Comparison of ENCODE assay signal across 7 mouse cellular contexts in the genomic region with DNA sequence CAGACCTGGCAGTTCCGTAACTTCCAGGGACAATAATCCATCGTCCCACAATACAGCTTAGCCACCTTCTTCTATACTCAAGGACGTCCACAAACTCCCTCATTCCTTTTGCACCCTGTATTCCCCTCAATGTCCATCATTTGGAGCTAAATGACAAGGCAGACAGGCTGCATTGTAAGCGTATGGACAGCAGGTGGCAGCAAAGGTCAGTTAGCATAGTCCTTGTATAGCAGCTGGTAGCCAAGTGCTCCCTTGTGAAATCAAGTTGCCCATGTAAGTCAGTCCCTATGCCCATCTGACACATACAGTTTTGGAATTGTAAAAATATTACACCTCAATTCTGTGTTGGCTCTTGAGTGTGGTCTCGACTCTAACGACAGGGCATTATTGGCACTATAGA. TPM values are rescaled to one million over a fixed set of nuclear protein-coding genes. Genes with fewer than 3 reads are reported as not detected.
DNase-seq lines count a peak whose midpoint lies in the region; ATAC-seq and TF ChIP-seq lines count a peak whose summit lies in the region.

No protein-coding gene starts in this region.

- peak; percentile 95 for TF ChIP-seq CTCF in lung, embryonic 14.5 days (IDR thresholded peaks at IDR 0.05; ENCODE audit: low read depth)

- no peaks in the 10 kb centered on the region for H3K36me3 ChIP-seq in lung, embryonic 14.5 days (ENCODE audit: insufficient read depth)

- no peak overlapping the region for H3K4me3 ChIP-seq in lung, embryonic 14.5 days (ENCODE audit: low read depth, low read length)

- H3K27me3 ChIP-seq in lung, embryonic 14.5 days (ENCODE audit: insufficient read depth, low read length): no peaks in the 10 kb centered on the region

- 29% methylated on average over 6 of the region's 6 CpGs for WGBS in lung, embryonic 14.5 days

- ATAC-seq in lung, embryonic 14.5 days (ENCODE audit: insufficient read depth): no peak

- no peaks in the 10 kb centered on the region for H3K9me3 ChIP-seq in lung, embryonic 14.5 days (ENCODE audit: low read depth, low read length)

- H3K4me2 ChIP-seq in lung, embryonic 14.5 days: no peak overlapping the region

- H3K27ac ChIP-seq in lung, embryonic 14.5 days (ENCODE audit: low read depth): no peak overlapping the region

- no peaks in the 10 kb centered on the region for H3K4me1 ChIP-seq in lung, embryonic 14.5 days (ENCODE audit: insufficient read depth)

- peak; percentile 75 for DNase-seq in CD4-positive, CD25-positive, alpha-beta regulatory T cell, adult 2 months (ENCODE audit: low read depth, low spot score)
- peak; percentile 78 for DNase-seq in MN1 (ENCODE audit: low spot score)
- peak; percentile 57 for DNase-seq in cerebellum, adult 9-10 months
- DNase-seq in frontal cortex, postnatal 10 days (ENCODE audit: low spot score in 2 of 2): peak; percentile 22 to 55
- peak; percentile 50 to 75 for DNase-seq in kidney, postnatal 25 days
- DNase-seq in lung, embryonic 14.5 days: peak; percentile 89
- DNase-seq in right cerebral cortex, adult 2 months (ENCODE audit: low spot score in 2 of 2): peak; percentile 72 to 75

- H3K9ac ChIP-seq in lung, embryonic 14.5 days: no peak overlapping the region

RNA-seq across cellular contexts. Expression of gene Cd1d1, which starts 31.6 kb away (rescaled TPM):
- 31.9 and 35.3 TPM in 2 replicates for polyA plus RNA-seq in lung, embryonic 14.5 days (2014; fragmentation: Nextera tagmentation; extraction: Ambion mirVana)

Comparison
In these comparisons a context has a peak if more than half of its experiments do, and no peak if none do; other contexts are left out.
1. DNase-seq: peak in every context shown above with its lines; median percentile 89 in lung, embryonic 14.5 days; 78 in MN1; 75 in CD4-positive, CD25-positive, alpha-beta regulatory T cell, adult 2 months; 74 in right cerebral cortex, adult 2 months; 62 in kidney, postnatal 25 days; 57 in cerebellum, adult 9-10 months; 38 in frontal cortex, postnatal 10 days.